Mouse (Mus musculus): ENCODE measurements around the gene Gm20708. TPM values are rescaled to one million over a fixed set of nuclear protein-coding genes. Genes with fewer than 3 reads are reported as not detected.

The Gm20708 gene
- polyA plus RNA-seq, 1 experiment from 2014 or later: 1.0 TPM

GRCm38 (mm10) chr11:117886000-117886399 lies 76.5 kb downstream of the Gm20708 start:
- H3K4me2 ChIP-seq (replicated peaks): no peak overlapping the region
- H3K4me3 ChIP-seq (replicated peaks; ENCODE audit: low read length): no peak overlapping the region
- H3K27me3 ChIP-seq (ENCODE audit: control insufficient read depth, insufficient read depth, low read length): peaks cover 13% of the 10 kb centered on the region; the same call in 1 of the 2 replicates
- whole genome bisulfite sequencing: 74% methylated on average over 5 of the region's 5 CpGs
- H3K9ac ChIP-seq: no peak overlapping the region
- peaks cover 34% of the 10 kb centered on the region for H3K4me1 ChIP-seq (replicated peaks; ENCODE audit: control insufficient read depth, insufficient read depth, low read length)
- DNase-seq (ENCODE audit: low spot score) (no peak), ATAC-seq (ENCODE audit: low FRiP score) (no peak)
- H3K36me3 ChIP-seq (replicated peaks; ENCODE audit: control insufficient read depth, insufficient read depth): no peaks in the 10 kb centered on the region
- H3K27ac ChIP-seq: no peak overlapping the region
- no peaks in the 10 kb centered on the region for H3K9me3 ChIP-seq (ENCODE audit: control insufficient read depth, low read length)

GRCm38 (mm10) chr11:117888168-117888852 lies 78.8 kb downstream of the Gm20708 start:
- WGBS: 15% methylated on average over 20 of the region's 20 CpGs
- DNase-seq (ENCODE audit: low spot score): no peak
- peaks cover 24% of the 10 kb centered on the region; the same call in 1 of the 2 replicates for H3K27me3 ChIP-seq (ENCODE audit: control insufficient read depth, insufficient read depth, low read length)
- H3K9ac ChIP-seq: peak overlapping the region; percentile 31; the same call in 1 of the 2 replicates
- H3K36me3 ChIP-seq (replicated peaks; ENCODE audit: control insufficient read depth, insufficient read depth): no peaks in the 10 kb centered on the region
- no peak overlapping the region for H3K27ac ChIP-seq
- no peak for ATAC-seq (ENCODE audit: low FRiP score)
- peaks cover 29% of the 10 kb centered on the region for H3K4me1 ChIP-seq (replicated peaks; ENCODE audit: control insufficient read depth, insufficient read depth, low read length)
- no peaks in the 10 kb centered on the region for H3K9me3 ChIP-seq (ENCODE audit: control insufficient read depth, low read length)
- H3K4me3 ChIP-seq (replicated peaks; ENCODE audit: low read length): peak overlapping the region; percentile 16; the same call in 1 of the 2 replicates
- peak overlapping the region; percentile 46 for H3K4me2 ChIP-seq (replicated peaks)

GRCm38 (mm10) chr11:117888853-117889822 lies 79.7 kb downstream of the Gm20708 start:
- Histone ChIP-seq H3K27ac (peak overlapping the region; percentile 46), H3K4me2 (replicated peaks) (peak overlapping the region; percentile 46), H3K36me3 (replicated peaks; ENCODE audit: control insufficient read depth, insufficient read depth) (no peaks in the 10 kb centered on the region), H3K9ac (peak overlapping the region; percentile 31), H3K4me1 (replicated peaks; ENCODE audit: control insufficient read depth, insufficient read depth, low read length) (peaks cover 29% of the 10 kb centered on the region), H3K27me3 (ENCODE audit: control insufficient read depth, insufficient read depth, low read length) (peaks cover 24% of the 10 kb centered on the region; the same call in 1 of the 2 replicates), H3K9me3 (ENCODE audit: control insufficient read depth, low read length) (no peaks in the 10 kb centered on the region), H3K4me3 (replicated peaks; ENCODE audit: low read length) (peak overlapping the region; percentile 16)
- ATAC-seq (ENCODE audit: low FRiP score) (0 out of 2 replicates have a peak, but pooled peaks have one; percentile 35), DNase-seq (ENCODE audit: low spot score) (peak; percentile 39)
- WGBS: 2% methylated on average over 33 of the region's 33 CpGs

Other genes starting within 250 kb of the Gm20708 start
- gene Tnrc6c, start 155.4 kb upstream of the Gm20708 start, polyA plus RNA-seq (2014; fragmentation: Nextera tagmentation; extraction: Ambion mirVana): 23.4 and 25.1 TPM in 2 replicates
- 0.48 and 0.68 TPM in 2 replicates for gene Tmc8, start 27.6 kb upstream of the Gm20708 start, polyA plus RNA-seq (2014; fragmentation: Nextera tagmentation; extraction: Ambion mirVana)
- 3.3 and 4.9 TPM in 2 replicates for gene Tmc6, start 27.5 kb upstream of the Gm20708 start, polyA plus RNA-seq (2014; fragmentation: Nextera tagmentation; extraction: Ambion mirVana)
- gene 6030468B19Rik, start 12.0 kb upstream of the Gm20708 start, polyA plus RNA-seq (2014; fragmentation: Nextera tagmentation; extraction: Ambion mirVana): 0.24 TPM in 1 of 2 replicates, not detected in the other
- gene Syngr2, start within 50 bp of the Gm20708 start, polyA plus RNA-seq (2014; fragmentation: Nextera tagmentation; extraction: Ambion mirVana): 17.6 and 18.9 TPM in 2 replicates
- gene Afmid, start 16.3 kb downstream of the Gm20708 start, polyA plus RNA-seq (2014; fragmentation: Nextera tagmentation; extraction: Ambion mirVana): 5.2 and 7.1 TPM in 2 replicates
- 14.4 and 16.3 TPM in 2 replicates for gene Tk1, start 16.4 kb downstream of the Gm20708 start, polyA plus RNA-seq (2014; fragmentation: Nextera tagmentation; extraction: Ambion mirVana)
- gene Birc5, start 39.6 kb downstream of the Gm20708 start, polyA plus RNA-seq (2014; fragmentation: Nextera tagmentation; extraction: Ambion mirVana): 35.5 and 36.3 TPM in 2 replicates
- not detected in 2 replicates for gene Tmem235, start 51.1 kb downstream of the Gm20708 start, polyA plus RNA-seq (2014; fragmentation: Nextera tagmentation; extraction: Ambion mirVana)
- gene Tha1, start 63.8 kb downstream of the Gm20708 start, polyA plus RNA-seq (2014; fragmentation: Nextera tagmentation; extraction: Ambion mirVana): 2.5 and 2.6 TPM in 2 replicates
- gene Socs3, start 160.4 kb downstream of the Gm20708 start, polyA plus RNA-seq (2014; fragmentation: Nextera tagmentation; extraction: Ambion mirVana): 2.9 and 3.0 TPM in 2 replicates
- 48.1 and 56.4 TPM in 2 replicates for gene Pgs1, start 176.6 kb downstream of the Gm20708 start, polyA plus RNA-seq (2014; fragmentation: Nextera tagmentation; extraction: Ambion mirVana)

All from hindbrain, embryonic 14.5 days (tissue).